Comparison of ENCODE assay signal across 1 mouse cellular context in the genomic region with DNA sequence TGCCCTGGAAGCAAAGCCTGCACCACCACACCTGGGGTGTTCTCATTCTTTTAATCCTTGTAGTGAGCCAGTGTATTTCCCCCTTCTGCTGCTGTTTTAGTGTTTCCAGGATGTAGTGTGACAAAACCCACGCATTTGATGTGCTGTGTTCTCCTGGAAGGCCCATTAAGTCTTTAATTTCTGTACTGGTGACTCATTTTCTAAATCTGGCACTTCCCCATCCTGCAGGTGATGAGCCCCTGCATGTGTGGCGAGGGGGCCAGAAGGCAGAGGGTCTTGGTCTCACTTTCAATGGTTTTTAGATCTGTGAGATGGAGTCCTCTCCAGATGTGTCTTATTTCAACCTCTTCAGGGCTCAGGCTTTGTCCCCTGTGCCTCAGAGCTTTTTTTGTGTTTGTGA.
TF ChIP-seq lines count a peak whose summit lies in the region.

No protein-coding gene starts in this region.

TF ChIP-seq in CH12.LX, 34 proteins besides CTCF, POLR2A, EP300 and RAD21:
- peak; percentile 60; the same call in 1 of the 2 replicates for TF ChIP-seq MAX (IDR thresholded peaks at IDR 0.05; ENCODE audit: low read length)
- TF ChIP-seq CHD2 (IDR thresholded peaks at IDR 0.05; ENCODE audit: low read length), result peak; percentile 69
- no peak for TF ChIP-seq GABPA (IDR thresholded peaks at IDR 0.05; ENCODE audit: insufficient replicate concordance, low read depth, low read length)
- TF ChIP-seq USF1 (IDR thresholded peaks at IDR 0.05; ENCODE audit: low read depth, low read length), result no peak
- TF ChIP-seq SIN3A (IDR thresholded peaks at IDR 0.05; ENCODE audit: low read length), result peak; percentile 85
- peak; percentile 91 for TF ChIP-seq JUND (conservative IDR thresholded peaks at IDR 0.05; ENCODE audit: low read depth, low read length)
- peak; percentile 67 for TF ChIP-seq RCOR1 (conservative IDR thresholded peaks at IDR 0.05; ENCODE audit: low read depth, low read length)
- peak; percentile 92 for TF ChIP-seq ETS1 (conservative IDR thresholded peaks at IDR 0.05; ENCODE audit: low read depth, low read length)
- no peak for TF ChIP-seq PAX5 (IDR thresholded peaks at IDR 0.05; ENCODE audit: low read length)
- peak; percentile 93 for TF ChIP-seq JUN (IDR thresholded peaks at IDR 0.05; ENCODE audit: insufficient read depth, low read depth, low read length)
- peak; percentile 73 for TF ChIP-seq IRF4 (IDR thresholded peaks at IDR 0.05; ENCODE audit: low read depth, low read length)
- peak; percentile 75; the same call in 1 of the 2 replicates for TF ChIP-seq ZMIZ1 (IDR thresholded peaks at IDR 0.05; ENCODE audit: low read depth, low read length)
- no peak for TF ChIP-seq ZKSCAN1 (IDR thresholded peaks at IDR 0.05; ENCODE audit: borderline replicate concordance, low read depth, low read length)
- peak; percentile 91 for TF ChIP-seq MAZ (IDR thresholded peaks at IDR 0.05; ENCODE audit: low read depth, low read length)
- no peak for TF ChIP-seq UBTF (IDR thresholded peaks at IDR 0.05; ENCODE audit: low read depth, low read length)
- TF ChIP-seq POLR2AphosphoS2 (IDR thresholded peaks at IDR 0.05; ENCODE audit: low read depth, low read length), result no peak
- 0 out of 2 replicates have a peak, but pooled peaks have one; percentile 20 for TF ChIP-seq KAT2A (IDR thresholded peaks at IDR 0.05; ENCODE audit: insufficient replicate concordance, low read length)
- no peak for TF ChIP-seq TBP (conservative IDR thresholded peaks at IDR 0.05; ENCODE audit: low read depth, low read length)
- TF ChIP-seq CHD1 (IDR thresholded peaks at IDR 0.05; ENCODE audit: low read depth, low read length), result 0 out of 2 replicates have a peak, but pooled peaks have one; percentile 85
- no peak for TF ChIP-seq ZC3H11A (IDR thresholded peaks at IDR 0.05; ENCODE audit: low read depth, low read length)
- peak; percentile 69 for TF ChIP-seq MYC (IDR thresholded peaks at IDR 0.05; ENCODE audit: low read depth, low read length)
- peak; percentile 57 for TF ChIP-seq ELF1 (IDR thresholded peaks at IDR 0.05; ENCODE audit: low read depth, low read length)
- no peak for TF ChIP-seq ZNF384 (IDR thresholded peaks at IDR 0.05; ENCODE audit: low read depth, low read length)
- peak; percentile 93 for TF ChIP-seq BHLHE40 (IDR thresholded peaks at IDR 0.05; ENCODE audit: low read depth, low read length)
- TF ChIP-seq MAFK (IDR thresholded peaks at IDR 0.05; ENCODE audit: insufficient replicate concordance, low read length), result 0 out of 2 replicates have a peak, but pooled peaks have one; percentile 63
- TF ChIP-seq HCFC1 (IDR thresholded peaks at IDR 0.05; ENCODE audit: low read depth, low read length), result no peak
- TF ChIP-seq TCF12 (IDR thresholded peaks at IDR 0.05; ENCODE audit: low read depth, low read length), result peak; percentile 94
- 0 out of 2 replicates have a peak, but pooled peaks have one; percentile 17 for TF ChIP-seq NRF1 (IDR thresholded peaks at IDR 0.05; ENCODE audit: low read depth, low read length)
- TF ChIP-seq SMC3 (IDR thresholded peaks at IDR 0.05; ENCODE audit: low read depth, low read length), result no peak
- peak; percentile 99 for TF ChIP-seq MEF2A (IDR thresholded peaks at IDR 0.05; ENCODE audit: borderline replicate concordance, low read depth, low read length)
- peak; percentile 86 for TF ChIP-seq MXI1 (IDR thresholded peaks at IDR 0.05; ENCODE audit: low read depth, low read length)
- 0 out of 2 replicates have a peak, but pooled peaks have one; percentile 34 for TF ChIP-seq NELFE (IDR thresholded peaks at IDR 0.05; ENCODE audit: low read depth, low read length)
- TF ChIP-seq E2F4 (IDR thresholded peaks at IDR 0.05; ENCODE audit: insufficient replicate concordance, low read depth, low read length), result 0 out of 2 replicates have a peak, but pooled peaks have one; percentile 54
